Mouse (Mus musculus): ENCODE results near the gene Decr2.

- no peak for TF ChIP-seq CTCF (IDR thresholded peaks at IDR 0.05; ENCODE audit: borderline replicate concordance, control insufficient read depth, extremely low read depth, insufficient read depth, low read length, poor library complexity)
- no peak for TF ChIP-seq POLR2A (IDR thresholded peaks at IDR 0.05; ENCODE audit: control insufficient read depth, extremely low read depth, insufficient read depth, low read length, poor library complexity)
Observed at GRCm38 (mm10) chr17:26078851-26079250, 11.3 kb downstream of the Decr2 start.

All from thymus, adult 2 months (tissue).